Mouse (Mus musculus) lung, postnatal 25 days (tissue): Measurements from ENCODE around the gene Pelp1.
"Not testable (repeated sequence)": the region's sequence is repeated elsewhere in the genome, so short reads cannot be mapped to it uniquely, and the experiment has no call there.

Source experiments
- DNase-seq: peaks from one replicate; pipeline ENCODE4 v3.0.0; 2022; ENCODE audit warnings: low spot score

Pelp1 gene

DNA sequence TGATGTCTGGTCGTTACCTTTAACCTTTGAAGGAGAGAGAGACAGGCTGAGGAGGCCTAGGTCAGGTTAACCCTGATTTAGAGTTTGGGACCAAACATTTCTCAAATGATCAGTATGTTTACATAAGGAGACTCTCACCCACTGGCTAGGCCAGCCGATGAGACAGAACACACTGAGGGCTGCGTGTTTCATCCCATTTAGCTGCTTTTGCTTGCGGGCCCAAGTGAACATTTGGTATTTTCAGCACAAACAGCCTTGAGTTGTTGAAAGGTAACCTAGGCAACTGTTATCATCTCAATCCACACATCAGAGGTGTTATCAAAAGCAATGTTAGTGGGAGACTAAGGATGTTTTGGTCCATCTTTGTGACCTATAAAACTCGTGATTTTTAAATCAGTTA is 9.7 kb upstream of the Pelp1 start:
- no peak for DNase-seq

DNA sequence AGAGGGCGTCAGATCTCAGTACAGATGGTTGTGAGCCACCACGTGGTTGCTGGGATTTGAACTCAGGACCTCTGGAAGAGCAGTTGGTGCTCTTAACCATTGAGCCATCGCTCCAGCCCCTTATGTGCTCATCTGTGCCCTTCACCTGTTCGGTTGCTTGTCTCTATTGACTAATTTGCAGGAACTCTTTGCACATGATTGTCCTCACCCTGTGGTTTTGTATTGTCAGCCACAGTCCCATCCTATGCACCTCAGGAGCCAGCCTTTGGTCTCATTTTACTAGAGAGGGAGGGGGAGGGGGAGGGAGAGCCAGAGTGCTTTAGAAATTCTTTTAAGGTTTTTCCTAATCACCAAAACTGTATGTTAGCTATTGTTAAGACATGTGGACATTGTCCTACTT is 8.4 kb upstream of the Pelp1 start:
- no peak for DNase-seq

DNA sequence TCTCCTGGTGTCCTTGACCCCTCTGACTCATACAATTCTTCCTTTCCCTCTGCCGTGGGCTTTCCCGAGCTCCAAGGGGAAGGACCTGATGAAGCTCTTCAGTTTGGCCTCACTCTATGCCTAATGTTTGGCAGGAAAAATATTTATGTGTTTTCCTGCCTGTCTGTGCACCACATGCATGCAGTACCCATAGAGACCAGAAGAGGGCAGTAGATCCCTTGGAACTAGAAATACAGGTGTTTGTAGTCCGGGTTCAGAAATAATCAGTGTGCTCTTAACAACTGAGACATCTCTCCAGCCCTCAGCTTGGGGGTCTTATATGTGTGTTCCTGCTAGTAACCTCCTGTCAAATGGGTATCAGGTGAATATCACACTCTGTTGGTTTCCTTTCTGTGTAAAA is 4.1 kb upstream of the Pelp1 start:
- DNase-seq: peak; percentile 70

DNA sequence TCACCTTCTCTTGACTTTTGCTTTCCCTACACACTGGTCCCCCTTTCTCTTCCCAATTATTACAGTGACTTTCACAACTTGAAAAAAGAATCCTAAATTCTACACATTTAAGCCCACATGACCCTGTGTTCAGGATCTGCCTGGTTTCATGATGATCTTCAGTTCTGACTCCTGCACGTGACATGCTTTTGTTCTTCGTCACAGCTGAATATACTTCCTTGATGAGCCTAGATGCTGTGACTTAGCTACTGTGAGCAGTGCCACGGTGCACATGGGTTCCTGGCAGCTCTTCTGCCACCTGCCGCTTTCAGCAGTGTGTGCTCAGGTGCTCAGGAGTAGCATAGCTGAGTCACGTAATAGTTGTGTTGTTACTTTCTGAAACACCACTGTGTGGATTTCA is 2.8 kb upstream of the Pelp1 start:
- DNase-seq: no peak

DNA sequence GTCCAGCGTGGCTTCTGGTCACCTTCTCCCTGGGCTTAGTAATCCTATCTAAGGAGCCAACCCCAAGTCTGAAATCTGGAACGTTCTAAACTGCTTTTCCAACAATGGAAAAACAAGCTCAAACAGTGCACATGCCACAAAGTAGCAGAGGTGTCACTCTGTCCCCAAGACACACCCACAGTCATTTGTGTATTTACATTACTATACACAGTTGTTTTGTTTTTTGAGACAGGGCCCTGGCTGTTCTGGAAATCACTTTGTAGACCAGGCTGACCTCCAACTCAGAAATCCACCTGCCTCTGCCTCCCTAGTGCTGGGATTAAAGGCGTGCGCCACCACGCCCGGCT is 439 bp upstream of the Pelp1 start:
- DNase-seq: no peak

DNA sequence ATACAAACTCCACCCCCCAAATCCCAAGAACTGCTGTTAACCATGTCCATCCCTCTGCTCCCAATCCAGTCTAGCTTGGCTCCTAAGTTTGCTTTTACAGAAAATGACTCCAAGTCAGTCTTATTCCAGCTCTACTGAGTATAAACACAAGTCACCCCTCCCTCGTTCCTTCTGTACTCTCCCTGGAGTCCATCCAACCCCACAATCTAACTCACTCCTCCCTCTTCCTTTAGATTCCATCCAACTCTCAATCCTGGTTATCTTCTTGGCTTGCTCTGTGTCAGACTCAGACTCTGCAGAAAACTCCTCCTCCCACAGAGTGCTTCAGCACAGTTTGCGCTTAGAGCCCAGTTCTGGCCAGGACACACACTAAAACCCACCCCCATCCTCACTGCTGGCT is 6.2 kb downstream of the Pelp1 start:
- DNase-seq: peak; percentile 16

DNA sequence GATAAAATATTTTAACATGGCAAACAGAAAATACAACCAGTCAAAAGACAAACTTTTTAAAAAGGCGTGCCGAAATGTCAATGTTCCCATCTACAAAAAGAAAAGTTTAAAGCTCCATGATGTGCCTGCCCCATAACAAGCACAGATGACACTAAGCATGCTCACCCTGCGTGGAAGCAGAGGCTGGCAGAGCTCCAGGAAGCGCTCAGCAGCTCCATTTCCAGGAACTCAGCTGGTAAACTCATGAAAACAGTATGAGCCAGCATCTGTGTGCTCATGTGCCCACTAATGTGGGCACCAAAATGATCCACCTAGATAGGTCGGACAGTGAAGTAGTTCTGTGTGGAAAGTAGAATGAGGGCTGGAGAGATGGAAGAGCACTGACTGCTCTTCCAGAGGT is 20.4 kb downstream of the Pelp1 start:
- DNase-seq: no peak

DNA sequence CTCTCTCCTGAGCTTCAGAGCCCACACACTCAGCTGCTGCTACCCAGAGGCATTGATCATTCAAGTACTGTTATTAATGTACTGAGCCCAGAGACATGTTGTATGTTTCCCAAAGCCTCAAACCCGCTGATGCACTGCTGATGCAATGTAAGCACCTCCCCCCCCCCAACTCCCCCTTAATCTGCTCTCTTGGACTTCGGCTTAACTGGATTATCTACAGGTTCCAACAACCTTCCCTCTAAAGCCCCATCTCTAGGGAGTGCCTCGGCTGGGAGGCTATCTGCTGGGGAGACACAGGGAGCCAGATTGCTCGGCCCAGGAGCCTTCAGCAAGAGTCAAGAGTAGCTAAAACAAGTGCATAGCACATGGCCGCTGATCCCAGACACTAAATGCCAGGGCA is 22.4 kb downstream of the Pelp1 start:
- no peak for DNase-seq

DNA sequence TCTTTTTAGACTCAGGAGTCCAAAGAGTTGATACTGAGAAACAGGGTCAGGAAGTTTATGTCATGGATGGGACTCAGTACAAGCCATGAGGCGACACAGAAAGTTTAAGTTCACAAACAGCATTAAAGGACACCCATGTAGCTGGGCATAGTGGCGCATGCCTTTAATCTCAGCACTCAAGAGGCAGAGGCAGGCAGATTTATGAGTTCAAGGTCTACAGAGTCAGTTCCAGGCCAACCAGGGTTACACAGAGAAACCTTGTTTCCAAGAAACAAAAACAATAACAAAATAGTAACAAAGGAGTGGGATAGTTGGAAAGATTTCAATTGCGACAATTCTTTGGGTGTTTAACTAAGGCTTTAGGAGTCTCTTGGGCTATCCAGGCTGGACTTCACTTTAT is 25.7 kb downstream of the Pelp1 start:
- DNase-seq: no peak

DNA sequence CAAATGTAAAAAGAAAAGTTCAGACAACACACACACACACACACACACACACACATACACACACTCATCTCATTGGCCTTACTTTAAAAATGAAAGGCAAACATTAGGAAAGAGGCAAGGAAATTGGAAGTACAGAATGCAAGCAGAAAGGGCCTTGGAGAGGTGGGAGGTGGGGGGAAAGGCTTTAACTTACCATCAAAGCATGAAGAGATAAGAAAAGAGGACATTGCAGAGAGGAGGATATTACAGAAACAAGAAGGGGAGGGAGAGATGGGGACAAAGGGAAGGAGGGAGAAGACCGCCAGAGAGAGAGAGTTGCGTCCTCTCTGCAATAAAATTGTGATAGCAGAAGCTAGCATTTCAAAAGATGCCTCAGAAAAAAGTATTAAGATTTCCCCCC is 28.5 kb downstream of the Pelp1 start:
- DNase-seq: no peak

DNA sequence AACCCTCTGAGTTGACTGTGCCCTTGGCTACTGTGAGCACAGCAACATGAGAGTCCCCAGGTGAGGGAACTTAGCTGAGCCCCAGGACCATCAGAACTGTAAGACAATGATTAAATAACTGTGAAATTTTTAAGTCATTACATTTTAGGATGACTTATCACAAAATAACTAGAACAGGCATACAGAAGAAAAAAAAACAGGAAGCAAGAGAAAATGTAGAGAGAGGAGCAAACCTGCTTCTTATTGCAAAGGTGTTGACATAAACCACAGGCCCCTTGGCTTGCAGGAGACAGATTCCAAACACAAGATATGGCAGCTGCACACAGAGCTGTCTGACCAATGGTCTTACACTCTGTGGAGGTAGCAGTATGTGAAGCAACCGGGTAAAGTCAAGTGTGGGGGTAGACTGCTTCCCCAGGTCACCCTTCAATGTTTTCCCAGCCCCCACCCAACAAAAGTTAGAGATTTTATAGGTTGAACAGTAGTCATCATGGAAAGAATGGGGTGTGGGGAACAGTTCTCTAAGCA is 29.3 kb downstream of the Pelp1 start:
- DNase-seq: no peak

DNA sequence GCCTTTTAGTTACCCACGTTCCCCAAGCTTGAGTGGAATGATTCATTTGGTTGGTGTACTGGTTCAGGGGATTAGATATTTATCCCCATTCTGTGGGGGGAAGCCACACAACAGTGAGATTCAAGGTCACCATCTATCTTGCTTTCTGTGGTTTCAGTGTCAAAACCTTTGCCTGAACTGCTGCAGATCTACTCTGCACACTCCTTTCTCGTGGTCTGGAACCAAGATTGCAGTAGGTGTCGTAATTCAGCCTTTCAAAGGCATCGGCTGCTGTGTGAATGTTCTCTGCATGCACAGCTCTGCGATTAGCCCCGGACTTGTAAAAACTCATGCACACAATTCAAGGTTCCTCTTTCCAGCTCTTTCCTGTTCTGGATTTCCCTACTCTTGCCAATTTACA is 33.8 kb downstream of the Pelp1 start:
- no peak for DNase-seq

DNA sequence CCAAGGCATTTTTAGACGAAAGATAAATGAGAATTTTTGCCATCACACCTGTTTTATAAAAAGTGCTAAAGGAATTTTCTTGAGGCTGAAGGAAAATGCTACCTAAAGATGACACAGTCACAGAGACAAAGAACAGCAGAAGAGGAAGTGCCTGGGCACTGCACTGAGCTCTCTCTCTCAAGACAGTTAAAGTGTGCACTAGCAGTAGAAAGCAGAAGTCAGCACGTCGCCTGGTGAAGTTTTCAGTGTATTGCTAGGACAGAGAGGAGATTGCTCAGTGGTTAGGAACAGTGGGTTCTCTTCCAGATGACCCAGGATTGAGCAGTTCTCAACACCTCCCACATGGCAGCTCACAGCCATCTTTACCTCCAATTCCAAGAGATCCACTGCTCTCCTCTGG is 35.5 kb downstream of the Pelp1 start:
- DNase-seq: peak; percentile 24

DNA sequence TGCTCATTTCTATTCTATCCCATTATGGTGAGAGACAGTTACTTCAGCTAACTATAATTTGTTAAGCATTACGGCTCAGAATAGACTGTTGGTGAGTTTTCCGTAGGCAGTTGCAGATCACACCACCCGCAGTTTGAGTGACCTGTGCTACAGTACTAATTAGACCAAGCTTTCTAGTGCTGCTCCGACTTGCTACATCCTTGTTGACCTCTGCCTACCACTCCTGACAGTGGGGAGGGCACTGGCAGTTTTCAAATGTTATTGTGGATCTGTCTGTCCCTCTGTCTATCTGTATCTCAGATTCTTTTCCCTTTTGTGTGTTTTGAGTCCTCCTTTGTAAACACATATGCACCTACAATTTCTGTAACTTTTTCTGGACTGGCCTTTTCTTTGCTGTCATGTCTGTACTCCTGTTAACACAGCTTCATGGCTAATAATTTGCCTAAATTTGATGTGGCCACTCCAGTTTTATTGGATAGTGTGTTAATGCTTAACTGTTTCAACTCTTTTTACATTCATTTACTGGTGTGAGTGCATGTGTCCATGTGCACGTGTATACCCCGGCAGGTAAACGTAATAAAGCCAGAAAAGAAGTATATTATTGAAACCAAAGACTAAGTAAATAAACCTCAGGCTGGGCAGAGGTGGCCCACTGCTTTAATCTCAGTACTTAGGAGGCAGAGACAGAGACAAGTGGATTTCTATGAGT is 36.8 kb downstream of the Pelp1 start:
- no peak for DNase-seq

DNA sequence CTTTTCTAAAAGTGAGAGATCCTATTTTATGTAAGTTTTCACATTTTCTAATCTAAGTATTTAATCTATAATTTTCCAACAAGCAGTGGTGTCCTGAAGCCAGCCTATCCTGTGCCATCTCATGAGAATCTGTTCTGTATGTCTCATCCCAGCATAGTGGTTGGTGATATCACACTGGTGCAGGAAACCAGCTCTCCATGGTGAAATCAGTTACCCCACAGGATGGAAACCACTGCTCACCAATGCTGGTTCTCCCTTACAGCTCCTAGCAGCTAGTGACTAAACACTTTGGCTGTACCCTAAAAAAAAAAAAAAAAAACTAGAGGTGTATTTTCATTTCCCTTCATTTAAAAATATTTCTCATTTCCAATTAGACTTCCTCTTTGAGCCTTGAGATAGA is 37.4 kb downstream of the Pelp1 start:
- no peak for DNase-seq

DNA sequence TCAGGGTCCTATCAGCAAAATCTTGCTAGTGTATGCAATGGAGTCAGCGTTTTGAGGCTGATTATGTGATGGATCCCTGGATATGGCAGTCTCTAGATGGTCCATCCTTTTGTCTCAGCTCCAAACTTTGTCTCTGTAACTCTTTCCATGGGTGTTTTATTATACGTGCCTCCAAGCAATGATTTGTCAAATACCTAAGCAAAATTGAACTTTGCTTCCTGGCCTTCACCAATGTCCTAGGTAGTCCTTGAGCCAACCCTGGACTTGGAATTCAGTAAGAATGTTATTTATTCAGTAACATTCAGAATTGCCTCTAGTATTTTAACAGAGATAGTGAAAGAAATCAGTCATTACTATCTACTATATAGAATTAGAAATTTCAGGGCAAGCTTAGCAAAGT is 41.2 kb downstream of the Pelp1 start:
- not testable (repeated sequence) for DNase-seq

DNA sequence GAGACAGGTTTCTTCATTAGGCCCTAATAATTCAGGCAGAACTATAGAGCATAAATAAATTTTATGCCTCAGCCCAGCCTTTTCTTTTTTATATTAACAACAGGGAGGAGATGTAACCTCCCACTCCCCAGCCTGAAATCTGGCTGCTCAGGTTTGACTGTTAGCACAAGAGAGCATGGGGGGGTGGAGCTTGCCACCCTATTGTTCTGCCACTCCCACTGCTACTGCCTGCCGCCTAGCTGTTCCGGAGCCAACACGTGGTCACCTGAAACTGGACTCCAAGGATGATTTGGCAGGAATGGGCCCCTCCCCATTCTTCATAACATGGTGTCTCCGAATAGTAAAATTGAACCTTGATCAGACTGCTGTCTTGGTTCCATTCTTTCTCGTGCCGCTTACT is 42.1 kb downstream of the Pelp1 start:
- DNase-seq: not testable (repeated sequence)

DNA sequence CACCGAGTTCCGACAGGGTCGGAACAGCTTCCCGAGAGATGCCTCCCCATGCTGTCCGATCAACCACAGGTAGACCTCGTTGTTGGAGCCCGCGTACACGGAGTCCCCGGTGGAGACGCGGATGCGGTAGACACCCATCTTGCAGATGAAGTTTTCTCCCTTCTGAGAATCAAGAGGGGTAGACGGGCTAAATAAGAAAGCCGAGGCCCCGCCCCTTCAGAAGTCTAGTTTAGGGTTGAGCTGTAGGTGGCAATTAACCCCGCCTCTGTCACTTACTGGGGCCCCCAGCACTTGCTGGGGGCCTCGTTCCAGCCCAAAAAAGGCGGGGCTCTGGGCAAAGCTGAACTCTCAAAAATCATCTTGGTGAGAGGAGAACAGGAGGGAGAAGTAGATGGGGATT is 58.0 kb downstream of the Pelp1 start, which contains the start of gene Alox15:
Gene Alox15 (minus strand): TSS at position 164 of the 400 bp plus-strand sequence.
- DNase-seq: peak; percentile 4

DNA sequence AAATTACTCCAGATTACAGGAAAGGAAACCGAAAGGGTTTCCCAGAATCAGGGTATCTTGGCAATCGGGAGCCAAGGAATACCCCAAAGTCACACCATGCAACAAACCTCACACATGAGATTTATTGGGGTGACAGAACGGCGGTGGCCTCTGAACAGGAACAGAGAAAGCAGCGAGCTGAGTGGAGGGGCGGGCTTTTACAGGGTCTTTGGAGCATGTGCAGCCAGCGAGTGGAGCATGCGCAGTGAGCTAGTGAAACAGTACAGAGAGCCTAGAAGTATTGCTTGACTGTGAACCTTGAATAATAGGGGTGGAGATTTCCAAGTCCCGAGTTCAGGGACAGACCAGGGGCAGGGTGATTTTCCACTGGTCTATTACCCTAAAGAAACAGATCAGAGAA is 61.2 kb downstream of the Pelp1 start:
- DNase-seq: no peak

DNA sequence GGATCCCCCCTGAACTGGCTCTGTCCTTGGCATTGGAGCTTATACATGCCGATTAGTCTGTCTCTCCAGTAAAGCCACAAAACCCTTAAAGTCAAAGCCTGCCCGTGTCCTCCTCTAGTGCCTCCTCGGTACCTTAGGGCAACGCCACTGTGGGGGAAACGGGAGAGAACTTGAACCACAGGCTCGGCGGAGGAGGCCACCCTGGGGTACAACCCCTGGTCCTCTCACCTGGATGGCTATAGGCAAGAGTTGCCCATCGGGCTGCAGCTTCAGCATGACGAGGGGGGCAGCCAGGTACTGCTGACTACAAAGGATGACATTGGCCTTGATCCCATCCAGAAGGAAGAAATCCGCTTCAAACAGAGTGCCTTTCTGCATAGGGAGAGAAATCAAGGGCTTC is 62.0 kb downstream of the Pelp1 start:
- DNase-seq: no peak

DNA sequence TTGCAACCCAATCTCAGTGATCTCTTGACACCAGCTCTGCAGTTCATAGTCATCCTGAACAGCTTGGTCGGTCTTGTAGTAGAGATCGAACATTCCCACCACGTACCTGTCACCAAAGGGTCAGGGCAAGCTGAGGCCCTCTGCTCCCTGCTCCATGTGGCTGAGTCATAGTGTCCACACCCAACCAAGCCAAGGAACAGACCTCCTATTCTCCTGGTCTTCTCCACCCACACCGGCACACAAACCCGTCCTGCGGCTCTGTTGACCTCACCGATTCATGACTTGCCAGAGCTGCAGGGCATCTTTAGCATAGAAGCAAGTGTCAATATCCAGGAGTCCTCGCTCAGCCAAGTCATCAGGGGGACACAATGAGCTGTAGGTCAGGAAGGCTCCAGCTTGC is 64.3 kb downstream of the Pelp1 start:
- no peak for DNase-seq

DNA sequence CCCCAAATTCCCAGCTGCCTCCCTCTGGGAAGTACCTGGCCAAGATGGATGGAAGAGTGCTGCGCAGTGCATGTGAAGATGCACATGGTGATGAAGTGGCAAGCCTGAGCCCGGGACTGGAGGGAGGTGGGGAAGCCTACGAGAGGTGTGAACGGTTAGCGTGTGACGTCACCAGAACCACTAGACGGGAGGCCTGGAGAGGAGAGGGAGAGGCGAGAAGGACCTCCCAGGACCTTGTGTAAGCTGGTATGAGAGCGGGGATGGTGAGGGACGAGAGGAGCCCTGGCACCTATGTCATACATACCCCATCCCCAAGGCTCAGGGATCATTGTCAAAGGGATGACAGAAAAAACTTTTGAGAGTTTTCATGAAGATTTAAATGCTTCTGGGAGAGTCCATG is 64.8 kb downstream of the Pelp1 start:
- DNase-seq: no peak
